Mouse (Mus musculus) ES-E14 (cell line): ENCODE measurements around the gene Rasgrp1. TPM values are rescaled to one million over a fixed set of nuclear protein-coding genes. Genes with fewer than 3 reads are reported as not detected.
A peak's percentile ranks its signal among the peaks of the same experiment; 100 is the strongest.

ENCODE experiments used
- DNase-seq: peaks from one replicate; pipeline ENCODE4 v3.0.0-alpha.2; 2013; ENCODE audit warnings: low read depth, low spot score
- H3K27ac ChIP-seq: 2 replicates; pipeline ENCODE4 v1.5.1; 2012; ENCODE audit warnings: low read depth, mild to moderate bottlenecking, low read length, moderate library complexity, mixed read lengths; ENCODE audit not compliant: poor library complexity, insufficient read depth, severe bottlenecking
- H3K36me3 ChIP-seq: 2 replicates; pipeline ENCODE4 v1.6.1; 2012; ENCODE audit warnings: mild to moderate bottlenecking, low read length, moderate library complexity, mixed read lengths; ENCODE audit not compliant: control insufficient read depth, poor library complexity, insufficient read depth, severe bottlenecking
- H3K4me1 ChIP-seq, 2 experiments: fragments of 150-350 bp in 1 of 2; sonication (generic) in 1 of 2; 2 replicates each; pipeline ENCODE4 v1.6.1; 2012; ENCODE audit warnings: low read length in 2 of 2, mild to moderate bottlenecking in 1 of 2, mixed read lengths in 1 of 2; ENCODE audit not compliant: control insufficient read depth in 2 of 2, insufficient read depth in 2 of 2, poor library complexity in 1 of 2
- H3K4me3 ChIP-seq, 2 experiments: fragments of 150-350 bp in 1 of 2; sonication (generic) in 1 of 2; 2 replicates each; pipeline ENCODE4 v1.5.1; 2012; ENCODE audit warnings: low read length in 2 of 2, low read depth in 1 of 2, mild to moderate bottlenecking in 1 of 2, mixed read lengths in 1 of 2; ENCODE audit not compliant: insufficient read depth in 1 of 2, poor library complexity in 1 of 2, severe bottlenecking in 1 of 2
- H3K9ac ChIP-seq: 2 replicates; pipeline ENCODE4 v1.6.1; 2012; ENCODE audit warnings: low read depth, mild to moderate bottlenecking, low read length, mixed read lengths; ENCODE audit not compliant: poor library complexity, insufficient read depth, severe bottlenecking
- H3K9me3 ChIP-seq: fragments of 150-350 bp; sonication (generic); 2 replicates; pipeline ENCODE4 v1.6.1; 2012; ENCODE audit warnings: low read depth, mild to moderate bottlenecking, low read length; ENCODE audit not compliant: control insufficient read depth, insufficient read depth
- CHD2 ChIP-seq: IDR thresholded peaks from 2 replicates; pipeline ENCODE4 v1.6.1; 2014; ENCODE audit warnings: mild to moderate bottlenecking, low read depth, low read length, inconsistent platforms
- HCFC1 ChIP-seq: IDR thresholded peaks from 2 replicates; pipeline ENCODE4 v1.6.1; 2012; ENCODE audit warnings: low read length, inconsistent platforms, borderline replicate concordance; ENCODE audit not compliant: insufficient read depth
- MAFK ChIP-seq: IDR thresholded peaks from 2 replicates; pipeline ENCODE4 v1.6.1; 2014; ENCODE audit warnings: mild to moderate bottlenecking, low read depth, low read length, inconsistent platforms; ENCODE audit not compliant: insufficient read depth
- ZC3H11A ChIP-seq: IDR thresholded peaks from 2 replicates; pipeline ENCODE4 v1.6.1; 2012; ENCODE audit warnings: low read depth, mild to moderate bottlenecking, inconsistent platforms, low read length, borderline replicate concordance
- ZNF384 ChIP-seq: IDR thresholded peaks from 2 replicates; pipeline ENCODE4 v1.6.1; 2012; ENCODE audit warnings: low read depth, low read length, inconsistent platforms
- in situ Hi-C, 2 experiments: fragments of 600-800 bp; cut with MboI; formaldehyde crosslinking; loops; one replicate each; pipeline ENCODE4 v1.15.1; 2025; ENCODE audit warnings: low sequenced_read_pairs in 2 of 2, inconsistent platforms in 1 of 2; ENCODE audit not compliant: unreplicated experiment in 2 of 2
- total RNA-seq: library from RNA; depleted of rRNA; stranded (reverse); fragments of 300-350 nt; gene quantifications from 2 replicates; pipeline ENCODE4 v1.2.3, GENCODE M21; 2012

The Rasgrp1 gene
- total RNA-seq, 1 experiment, result 0.67 TPM

- TF ChIP-seq ZC3H11A (no peak), CHD2 (no peak), MAFK (no peak), ZNF384 (peak; percentile 87)
- H3K4me3 ChIP-seq, result no peak overlapping the region
- DNase-seq, result no peak
- H3K36me3 ChIP-seq, result no peaks in the 10 kb centered on the region
- H3K27ac ChIP-seq, result no peak overlapping the region; the same call in 1 of the 2 replicates
- no peaks in the 10 kb centered on the region for H3K9me3 ChIP-seq
- peaks cover 8 to 14% of the 10 kb centered on the region in 2 experiments for H3K4me1 ChIP-seq
- in situ Hi-C loops, result no loop called here
- H3K9ac ChIP-seq, result no peak overlapping the region
These were observed 5.7 kb downstream of the Rasgrp1 start for GRCm38 (mm10) chr2:117336946-117337665.

GRCm38 (mm10) chr2:117335552-117336188 is 7.1 kb downstream of the Rasgrp1 start:
- H3K4me1 ChIP-seq, result peaks cover 8 to 14% of the 10 kb centered on the region in 2 experiments
- H3K36me3 ChIP-seq, result no peaks in the 10 kb centered on the region
- no peak overlapping the region for H3K27ac ChIP-seq
- H3K9ac ChIP-seq, result no peak overlapping the region
- no peaks in the 10 kb centered on the region for H3K9me3 ChIP-seq
- in situ Hi-C loops, result no loop called here
- DNase-seq, result no peak
- no peak overlapping the region for H3K4me3 ChIP-seq
- TF ChIP-seq MAFK (no peak), ZNF384 (no peak), CHD2 (no peak), ZC3H11A (no peak), HCFC1 (no peak)

- no peak for TF ChIP-seq ZNF384
- TF ChIP-seq ZC3H11A, result no peak
- no peak for TF ChIP-seq HCFC1
- no peak for TF ChIP-seq CHD2
- no peak for TF ChIP-seq MAFK
- in situ Hi-C loops, result no loop called here
These were observed 11.2 kb downstream of the Rasgrp1 start for GRCm38 (mm10) chr2:117331634-117332033.

GRCm38 (mm10) chr2:117328521-117329285 is 14.1 kb downstream of the Rasgrp1 start:
- no peak overlapping the region for H3K27ac ChIP-seq
- TF ChIP-seq CHD2, result no peak
- no peak for TF ChIP-seq MAFK
- TF ChIP-seq HCFC1, result no peak
- no peak for TF ChIP-seq ZNF384
- no peak for TF ChIP-seq ZC3H11A
- H3K4me1 ChIP-seq, result no peaks in the 10 kb centered on the region
- in situ Hi-C loops, result no loop called here
- H3K4me3 ChIP-seq, result no peak overlapping the region
- no peak overlapping the region for H3K9ac ChIP-seq
- DNase-seq, result no peak
- no peaks in the 10 kb centered on the region for H3K36me3 ChIP-seq
- no peaks in the 10 kb centered on the region for H3K9me3 ChIP-seq

More at GRCm38 (mm10) chr2:117331634-117332033, 11.2 kb downstream of the Rasgrp1 start:
- no peaks in the 10 kb centered on the region for H3K9me3 ChIP-seq
- H3K4me1 ChIP-seq, result peaks cover 5 to 12% of the 10 kb centered on the region in 2 experiments
- H3K4me3 ChIP-seq, result no peak overlapping the region
- H3K27ac ChIP-seq, result no peak overlapping the region
- no peak overlapping the region for H3K9ac ChIP-seq
- no peak for DNase-seq
- no peaks in the 10 kb centered on the region for H3K36me3 ChIP-seq
